Mouse (Mus musculus): ENCODE data around the gene Cacnb2. TPM values are rescaled to one million over a fixed set of nuclear protein-coding genes. Genes with fewer than 3 reads are reported as not detected.
"Not testable (repeated sequence)": the region's sequence is repeated elsewhere in the genome, so short reads cannot be mapped to it uniquely, and the experiment has no call there.

The Cacnb2 gene
- polyA plus RNA-seq, 1 experiment from 2014 or later, result 4.6 TPM

GRCm38 (mm10) chr2:14702973-14703645, 100.2 kb downstream of the Cacnb2 start:
- ATAC-seq, result peak; percentile 49; the same call in 1 of the 2 replicates
- no peaks in the 10 kb centered on the region for H3K4me1 ChIP-seq (replicated peaks; ENCODE audit: control insufficient read depth, insufficient read depth, low read length)
- no peak overlapping the region for H3K4me3 ChIP-seq (replicated peaks; ENCODE audit: low read length)
- H3K27me3 ChIP-seq (replicated peaks; ENCODE audit: control insufficient read depth, insufficient read depth, low read length), result no peaks in the 10 kb centered on the region
- no peak overlapping the region for H3K9ac ChIP-seq (replicated peaks; ENCODE audit: low read depth, low read length)
- 77% methylated on average over 1 of the region's 1 CpGs for WGBS
- H3K9me3 ChIP-seq (ENCODE audit: control insufficient read depth, low read length), result no peaks in the 10 kb centered on the region
- H3K36me3 ChIP-seq (ENCODE audit: control insufficient read depth, insufficient read depth), result no peaks in the 10 kb centered on the region
- H3K4me2 ChIP-seq (ENCODE audit: low read length), result no peak overlapping the region
- no peak overlapping the region for H3K27ac ChIP-seq (ENCODE audit: low read length)

- H3K9ac ChIP-seq (replicated peaks; ENCODE audit: low read depth, low read length), result no peak overlapping the region
- no peak overlapping the region for H3K4me3 ChIP-seq (replicated peaks; ENCODE audit: low read length)
- H3K4me2 ChIP-seq (ENCODE audit: low read length), result no peak overlapping the region
- H3K36me3 ChIP-seq (ENCODE audit: control insufficient read depth, insufficient read depth), result no peaks in the 10 kb centered on the region
- 87% methylated on average over 4 of the region's 4 CpGs for WGBS
- no peaks in the 10 kb centered on the region for H3K4me1 ChIP-seq (replicated peaks; ENCODE audit: control insufficient read depth, insufficient read depth, low read length)
- H3K27ac ChIP-seq (ENCODE audit: low read length), result no peak overlapping the region
- no peaks in the 10 kb centered on the region for H3K9me3 ChIP-seq (ENCODE audit: control insufficient read depth, low read length)
- H3K27me3 ChIP-seq (replicated peaks; ENCODE audit: control insufficient read depth, insufficient read depth, low read length), result no peaks in the 10 kb centered on the region
- peak; percentile 24; the same call in 1 of the 2 replicates for ATAC-seq
Measured at GRCm38 (mm10) chr2:14703676-14704075, 100.8 kb downstream of the Cacnb2 start.

- no peaks in the 10 kb centered on the region for H3K4me1 ChIP-seq (replicated peaks; ENCODE audit: control insufficient read depth, insufficient read depth, low read length)
- no peak for ATAC-seq
- no peak overlapping the region for H3K27ac ChIP-seq (ENCODE audit: low read length)
- no peaks in the 10 kb centered on the region for H3K27me3 ChIP-seq (replicated peaks; ENCODE audit: control insufficient read depth, insufficient read depth, low read length)
- no peak overlapping the region for H3K4me2 ChIP-seq (ENCODE audit: low read length)
- H3K36me3 ChIP-seq (ENCODE audit: control insufficient read depth, insufficient read depth), result no peaks in the 10 kb centered on the region
- no peaks in the 10 kb centered on the region for H3K9me3 ChIP-seq (ENCODE audit: control insufficient read depth, low read length)
- no peak overlapping the region for H3K4me3 ChIP-seq (replicated peaks; ENCODE audit: low read length)
- WGBS, result 90% methylated on average over 8 of the region's 8 CpGs
- no peak overlapping the region for H3K9ac ChIP-seq (replicated peaks; ENCODE audit: low read depth, low read length)
Measured at GRCm38 (mm10) chr2:14710247-14710646, 107.4 kb downstream of the Cacnb2 start.

GRCm38 (mm10) chr2:14711751-14712150, 108.9 kb downstream of the Cacnb2 start:
- H3K4me2 ChIP-seq (ENCODE audit: low read length), result no peak overlapping the region
- H3K27ac ChIP-seq (ENCODE audit: low read length), result no peak overlapping the region
- no peaks in the 10 kb centered on the region for H3K4me1 ChIP-seq (replicated peaks; ENCODE audit: control insufficient read depth, insufficient read depth, low read length)
- H3K27me3 ChIP-seq (replicated peaks; ENCODE audit: control insufficient read depth, insufficient read depth, low read length), result no peaks in the 10 kb centered on the region
- H3K9ac ChIP-seq (replicated peaks; ENCODE audit: low read depth, low read length), result no peak overlapping the region
- no peak overlapping the region for H3K4me3 ChIP-seq (replicated peaks; ENCODE audit: low read length)
- ATAC-seq, result peak; percentile 38; the same call in 1 of the 2 replicates
- H3K9me3 ChIP-seq (ENCODE audit: control insufficient read depth, low read length), result no peaks in the 10 kb centered on the region
- WGBS, result 93% methylated on average over 2 of the region's 2 CpGs
- H3K36me3 ChIP-seq (ENCODE audit: control insufficient read depth, insufficient read depth), result no peaks in the 10 kb centered on the region

- H3K27ac ChIP-seq (ENCODE audit: low read length), result no peak overlapping the region
- H3K4me2 ChIP-seq (ENCODE audit: low read length), result no peak overlapping the region
- ATAC-seq, result no peak
- H3K9ac ChIP-seq (replicated peaks; ENCODE audit: low read depth, low read length), result no peak overlapping the region
- no peaks in the 10 kb centered on the region for H3K27me3 ChIP-seq (replicated peaks; ENCODE audit: control insufficient read depth, insufficient read depth, low read length)
- H3K4me1 ChIP-seq (replicated peaks; ENCODE audit: control insufficient read depth, insufficient read depth, low read length), result no peaks in the 10 kb centered on the region
- no peaks in the 10 kb centered on the region for H3K9me3 ChIP-seq (ENCODE audit: control insufficient read depth, low read length)
- H3K4me3 ChIP-seq (replicated peaks; ENCODE audit: low read length), result no peak overlapping the region
- WGBS, result 100% methylated on average over 3 of the region's 3 CpGs
- no peaks in the 10 kb centered on the region for H3K36me3 ChIP-seq (ENCODE audit: control insufficient read depth, insufficient read depth)
Measured at GRCm38 (mm10) chr2:14713049-14713448, 110.2 kb downstream of the Cacnb2 start.

GRCm38 (mm10) chr2:14716666-14717065, 113.8 kb downstream of the Cacnb2 start:
- H3K4me1 ChIP-seq (replicated peaks; ENCODE audit: control insufficient read depth, insufficient read depth, low read length), result no peaks in the 10 kb centered on the region
- no peak overlapping the region for H3K9ac ChIP-seq (replicated peaks; ENCODE audit: low read depth, low read length)
- H3K9me3 ChIP-seq (ENCODE audit: control insufficient read depth, low read length), result no peaks in the 10 kb centered on the region
- WGBS, result 4% methylated on average over 1 of the region's 1 CpGs
- H3K4me2 ChIP-seq (ENCODE audit: low read length), result no peak overlapping the region
- ATAC-seq, result no peak
- H3K36me3 ChIP-seq (ENCODE audit: control insufficient read depth, insufficient read depth), result no peaks in the 10 kb centered on the region
- no peak overlapping the region for H3K4me3 ChIP-seq (replicated peaks; ENCODE audit: low read length)
- no peak overlapping the region for H3K27ac ChIP-seq (ENCODE audit: low read length)
- no peaks in the 10 kb centered on the region for H3K27me3 ChIP-seq (replicated peaks; ENCODE audit: control insufficient read depth, insufficient read depth, low read length)

GRCm38 (mm10) chr2:14719119-14719718, 116.3 kb downstream of the Cacnb2 start:
- 93% methylated on average over 9 of the region's 9 CpGs for WGBS

GRCm38 (mm10) chr2:14725437-14725836, 122.5 kb downstream of the Cacnb2 start:
- H3K9me3 ChIP-seq (ENCODE audit: control insufficient read depth, low read length), result no peaks in the 10 kb centered on the region
- H3K4me2 ChIP-seq (ENCODE audit: low read length), result no peak overlapping the region
- H3K36me3 ChIP-seq (ENCODE audit: control insufficient read depth, insufficient read depth), result no peaks in the 10 kb centered on the region
- no peaks in the 10 kb centered on the region for H3K27me3 ChIP-seq (replicated peaks; ENCODE audit: control insufficient read depth, insufficient read depth, low read length)
- no peak overlapping the region for H3K27ac ChIP-seq (ENCODE audit: low read length)
- ATAC-seq, result no peak
- H3K4me3 ChIP-seq (replicated peaks; ENCODE audit: low read length), result no peak overlapping the region
- H3K4me1 ChIP-seq (replicated peaks; ENCODE audit: control insufficient read depth, insufficient read depth, low read length), result no peaks in the 10 kb centered on the region
- H3K9ac ChIP-seq (replicated peaks; ENCODE audit: low read depth, low read length), result no peak overlapping the region

More at GRCm38 (mm10) chr2:14719119-14719718, 116.3 kb downstream of the Cacnb2 start:
- no peak for ATAC-seq
- Histone ChIP-seq H3K9me3 (ENCODE audit: control insufficient read depth, low read length) (no peaks in the 10 kb centered on the region), H3K4me1 (replicated peaks; ENCODE audit: control insufficient read depth, insufficient read depth, low read length) (no peaks in the 10 kb centered on the region), H3K9ac (replicated peaks; ENCODE audit: low read depth, low read length) (no peak overlapping the region), H3K4me2 (ENCODE audit: low read length) (no peak overlapping the region), H3K36me3 (ENCODE audit: control insufficient read depth, insufficient read depth) (no peaks in the 10 kb centered on the region), H3K4me3 (replicated peaks; ENCODE audit: low read length) (no peak overlapping the region), H3K27ac (ENCODE audit: low read length) (no peak overlapping the region), H3K27me3 (replicated peaks; ENCODE audit: control insufficient read depth, insufficient read depth, low read length) (no peaks in the 10 kb centered on the region)

- H3K27me3 ChIP-seq (replicated peaks; ENCODE audit: control insufficient read depth, insufficient read depth, low read length); H3K36me3 ChIP-seq (ENCODE audit: control insufficient read depth, insufficient read depth); ATAC-seq; H3K4me3 ChIP-seq (replicated peaks; ENCODE audit: low read length); H3K4me2 ChIP-seq (ENCODE audit: low read length); H3K9ac ChIP-seq (replicated peaks; ENCODE audit: low read depth, low read length); H3K27ac ChIP-seq (ENCODE audit: low read length); H3K9me3 ChIP-seq (ENCODE audit: control insufficient read depth, low read length); H3K4me1 ChIP-seq (replicated peaks; ENCODE audit: control insufficient read depth, insufficient read depth, low read length): not testable (repeated sequence)
- 98% methylated on average over 13 of the region's 13 CpGs for WGBS
Measured at GRCm38 (mm10) chr2:14726601-14727000, 123.7 kb downstream of the Cacnb2 start.

Data from forebrain, embryonic 16.5 days (tissue).